Mouse (Mus musculus): ENCODE measurements at regions not wholly inside any gene's neighbourhood (a gene's known extent, or its start where the extent isn't known, plus 50 kb on each side); places are given as distances from the start of the nearest gene placed in this dataset.

DNA sequence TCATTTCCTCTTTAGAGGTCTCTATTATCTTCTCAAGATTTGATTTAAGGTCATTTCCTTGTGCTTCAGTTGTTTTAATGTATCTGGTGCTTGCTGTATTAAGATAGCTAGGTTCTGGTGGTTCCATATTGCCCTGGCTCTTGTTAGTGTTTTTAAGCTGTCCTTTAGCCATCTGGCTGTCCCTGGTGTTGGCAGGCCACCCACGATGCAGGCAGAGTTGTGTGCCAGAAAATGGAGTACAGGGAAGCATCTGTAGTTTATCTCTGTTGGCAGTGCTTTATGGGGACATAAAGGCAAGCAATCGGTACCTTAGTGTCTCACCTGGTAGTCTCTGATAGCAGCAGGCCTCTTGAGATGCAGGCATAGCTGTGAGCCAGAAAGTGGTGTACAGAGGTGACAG, 162.1 kb downstream of the Ice1 start:
- no peak for DNase-seq

DNA sequence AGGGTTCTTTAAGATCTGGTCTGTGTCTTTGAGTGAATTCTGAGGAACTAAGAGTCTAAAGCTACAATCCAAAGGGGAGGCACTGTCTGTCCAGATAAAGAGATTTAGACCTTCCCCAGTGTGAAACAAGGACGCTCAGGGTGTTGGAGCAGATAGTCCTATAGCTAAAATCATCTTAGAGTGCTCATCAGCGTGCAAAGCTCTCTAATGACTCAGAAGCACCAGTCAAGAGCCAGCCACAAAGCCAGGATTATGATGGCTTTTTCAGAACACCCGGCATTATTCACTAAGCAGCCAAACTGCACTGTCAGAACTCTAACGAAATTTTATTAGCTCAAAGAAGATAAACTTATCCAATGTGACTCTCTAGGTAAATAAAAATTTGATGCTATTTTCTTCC, 138.1 kb downstream of the Ice1 start:
- DNase-seq, result no peak
